Mouse (Mus musculus) midbrain, embryonic 16.5 days (tissue): Measurements from ENCODE around the gene Daam1. TPM values are rescaled to one million over a fixed set of nuclear protein-coding genes. Genes with fewer than 3 reads are reported as not detected.
A peak's percentile ranks its signal among the peaks of the same experiment; 100 is the strongest.

Experiments used
- ATAC-seq: fragments of 200-750 bp; cut with Nextera tagmentation; 2 replicates; pipeline ENCODE4 v1.8.0; 2017; ENCODE audit warnings: moderate TSS enrichment
- H3K27ac ChIP-seq: fragments of 300-500 bp; sonication (generic); 2 replicates; pipeline ENCODE4 v1.5.1; 2014; ENCODE audit warnings: mild to moderate bottlenecking, low read length, mixed read lengths
- H3K27me3 ChIP-seq: fragments of 300-500 bp; sonication (generic); 2 replicates; pipeline ENCODE4 v1.6.1; 2014; ENCODE audit warnings: low read depth, low read length, mixed read lengths; ENCODE audit not compliant: control insufficient read depth, insufficient read depth
- H3K36me3 ChIP-seq: fragments of 300-500 bp; sonication (generic); 2 replicates; pipeline ENCODE4 v1.6.1; 2014; ENCODE audit warnings: mild to moderate bottlenecking, low read length, moderate library complexity, mixed read lengths; ENCODE audit not compliant: control insufficient read depth, insufficient read depth
- H3K4me1 ChIP-seq: fragments of 300-500 bp; sonication (generic); 2 replicates; pipeline ENCODE4 v1.6.1; 2014; ENCODE audit warnings: mild to moderate bottlenecking, low read length, mixed read lengths; ENCODE audit not compliant: control insufficient read depth, insufficient read depth
- H3K4me2 ChIP-seq: fragments of 300-500 bp; sonication (generic); 2 replicates; pipeline ENCODE4 v1.6.1; 2014; ENCODE audit warnings: mild to moderate bottlenecking, low read length, mixed read lengths
- H3K4me3 ChIP-seq: fragments of 300-500 bp; sonication (generic); 2 replicates; pipeline ENCODE4 v1.5.1; 2014; ENCODE audit warnings: low read depth, mild to moderate bottlenecking, low read length, moderate library complexity, mixed read lengths
- H3K9ac ChIP-seq: fragments of 300-500 bp; sonication (generic); 2 replicates; pipeline ENCODE4 v1.6.1; 2014; ENCODE audit warnings: low read depth, low read length, mixed read lengths
- H3K9me3 ChIP-seq: fragments of 300-500 bp; sonication (generic); replicated peaks from 2 replicates; pipeline ENCODE4 v1.6.1; 2014; ENCODE audit warnings: mild to moderate bottlenecking, low read length, mixed read lengths; ENCODE audit not compliant: control insufficient read depth, poor library complexity, severe bottlenecking
- WGBS: fragments of 180-500 bp; shearing (Covaris S2); extraction: QIAGEN DNeasy Blood & Tissue Kit; methylation state at CpG from one replicate; pipeline ENCODE4 v1.1.7; 2014; 5-methylcytosine and 5-hydroxymethylcytosine counted together
- polyA plus RNA-seq: library from polyadenylated mRNA; unstranded; fragments of >200 nt; fragmentation: Nextera tagmentation; extraction: Ambion mirVana; gene quantifications from 2 replicates; pipeline ENCODE4 v1.2.1, GENCODE M21; 2015

The Daam1 gene
- polyA plus RNA-seq, 1 experiment from 2014 or later = 33.0 TPM

DNA sequence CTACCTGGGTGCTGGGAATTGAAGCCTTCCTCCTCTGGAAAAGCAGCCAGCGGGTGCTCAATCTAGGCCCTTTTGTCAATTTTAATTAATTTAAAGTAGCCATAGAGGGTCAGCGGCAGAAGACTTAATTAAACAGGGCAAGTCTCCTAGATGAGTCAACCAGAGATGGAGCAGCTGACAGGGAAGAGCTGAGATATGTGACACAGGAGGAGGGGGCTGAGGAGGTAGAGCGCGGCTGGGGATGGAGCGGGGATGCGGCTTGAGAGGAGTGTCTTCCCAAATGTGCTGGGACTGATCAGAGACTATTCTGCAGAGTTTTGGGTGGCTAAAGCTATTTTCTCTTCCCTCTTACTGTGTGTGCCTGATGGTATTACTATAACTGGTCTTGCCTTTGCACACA, 6.0 kb upstream of the Daam1 start:
- Histone ChIP-seq H3K9ac (no peak overlapping the region), H3K4me3 (no peak overlapping the region), H3K36me3 (no peaks in the 10 kb centered on the region), H3K4me2 (no peak overlapping the region), H3K4me1 (peaks cover 1% of the 10 kb centered on the region; the same call in 1 of the 2 replicates), H3K9me3 (no peaks in the 10 kb centered on the region), H3K27me3 (peaks cover 5% of the 10 kb centered on the region; the same call in 1 of the 2 replicates), H3K27ac (no peak overlapping the region)
- WGBS = 64% methylated on average over 6 of the region's 6 CpGs
- no peak for ATAC-seq

DNA sequence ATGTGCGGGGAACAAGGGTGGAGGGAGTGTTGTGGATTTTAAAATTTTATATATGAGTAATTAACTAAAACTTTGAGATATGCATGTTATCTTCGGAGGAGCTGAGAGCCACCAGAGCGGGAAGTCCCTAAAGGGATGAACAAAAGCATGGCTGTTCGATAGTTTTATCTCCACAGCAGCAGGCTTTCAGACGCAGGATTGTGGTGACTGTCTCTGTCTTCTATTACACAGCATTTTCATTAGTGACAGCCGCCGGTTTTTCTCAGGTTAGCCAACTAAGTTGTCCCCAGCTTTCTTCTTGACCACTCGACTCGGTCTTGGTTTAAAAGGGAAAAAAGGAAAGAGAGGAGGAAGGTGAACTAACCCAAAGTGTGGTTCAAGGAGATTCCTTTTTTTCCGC, 739 bp upstream of the Daam1 start:
- Histone ChIP-seq H3K4me1 (peaks cover 30% of the 10 kb centered on the region), H3K27ac (peak overlapping the region; percentile 81), H3K27me3 (peaks cover 5% of the 10 kb centered on the region; the same call in 1 of the 2 replicates), H3K4me2 (peak overlapping the region; percentile 60), H3K9ac (peak overlapping the region; percentile 83), H3K36me3 (no peaks in the 10 kb centered on the region), H3K4me3 (peak overlapping the region; percentile 93), H3K9me3 (no peaks in the 10 kb centered on the region)
- WGBS = 11% methylated on average over 10 of the region's 10 CpGs
- ATAC-seq = no peak

DNA sequence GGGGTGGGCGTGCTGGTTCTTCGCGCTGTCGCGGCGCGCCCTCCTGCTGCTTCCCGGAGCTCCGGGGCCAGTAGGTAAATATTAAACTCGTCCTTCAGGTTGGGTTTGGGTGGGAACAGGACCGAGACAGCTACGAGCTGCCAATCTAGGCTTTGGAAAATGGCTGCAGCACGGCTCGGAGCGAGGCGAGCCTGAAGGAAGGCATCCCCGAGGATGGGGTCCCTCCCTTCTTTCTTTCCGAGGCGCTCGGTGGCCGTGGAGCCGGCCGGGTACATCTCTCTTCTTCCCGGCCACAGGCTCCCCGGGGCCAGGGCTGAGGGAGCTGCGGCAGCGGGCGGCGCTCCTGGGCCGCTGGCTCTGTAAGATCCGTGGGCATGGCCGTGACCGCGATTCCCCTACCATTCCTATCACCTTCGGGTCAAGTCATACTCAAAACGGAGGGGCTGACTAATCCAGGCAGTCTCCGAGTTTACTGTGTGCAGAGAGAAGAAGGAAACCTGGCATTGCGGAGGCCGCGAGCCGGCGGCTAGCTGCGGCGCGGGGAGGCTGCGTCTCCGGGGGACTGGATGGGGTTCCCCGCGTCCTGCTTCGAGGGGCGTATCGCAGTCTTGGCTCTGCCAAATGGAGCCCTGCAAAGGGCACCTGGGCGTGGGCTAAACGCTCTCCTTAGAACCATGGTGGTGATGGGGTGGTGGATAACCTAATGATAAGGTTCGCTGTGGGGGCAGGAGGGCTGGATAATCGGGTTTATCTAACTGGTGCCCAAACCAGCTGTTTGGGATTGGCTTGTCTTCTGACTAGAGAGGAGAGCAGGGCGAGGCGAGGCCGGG, 595 bp downstream of the Daam1 start:
- Histone ChIP-seq H3K9ac (peak overlapping the region; percentile 98), H3K4me3 (peak overlapping the region; percentile 93), H3K9me3 (no peaks in the 10 kb centered on the region), H3K27me3 (no peaks in the 10 kb centered on the region; the same call in 1 of the 2 replicates), H3K27ac (peak overlapping the region; percentile 98), H3K36me3 (no peaks in the 10 kb centered on the region), H3K4me1 (peaks cover 39% of the 10 kb centered on the region), H3K4me2 (peak overlapping the region; percentile 78)
- ATAC-seq = peak; percentile 49
- WGBS = under 1% methylated on average over 57 of the region's 59 CpGs

DNA sequence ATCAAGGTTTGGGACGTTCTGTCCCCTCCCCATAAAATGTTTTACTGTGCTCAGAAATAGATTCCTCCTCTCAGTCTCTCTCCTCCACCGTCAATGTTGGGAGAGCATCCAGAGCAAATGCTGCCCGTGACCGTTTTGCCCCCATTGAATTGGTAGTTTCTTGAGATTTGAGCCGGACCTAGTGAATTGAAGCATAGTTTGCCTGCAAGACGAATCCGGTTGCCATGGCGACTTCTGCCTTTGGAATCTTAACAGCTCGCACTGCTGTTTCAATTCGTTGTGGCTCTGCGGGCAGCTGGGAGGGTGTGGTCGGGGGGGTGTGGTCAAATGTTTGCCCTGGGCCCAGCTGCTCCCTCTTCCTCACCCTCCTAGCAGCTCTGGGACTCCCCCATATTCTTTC, 1.3 kb downstream of the Daam1 start:
- no peak for ATAC-seq
- no peaks in the 10 kb centered on the region; the same call in 1 of the 2 replicates for H3K27me3 ChIP-seq
- peak overlapping the region; percentile 93 for H3K4me3 ChIP-seq
- peaks cover 45% of the 10 kb centered on the region for H3K4me1 ChIP-seq
- H3K27ac ChIP-seq = peak overlapping the region; percentile 98
- no peaks in the 10 kb centered on the region for H3K36me3 ChIP-seq
- WGBS = 0% methylated on average over 12 of the region's 12 CpGs
- H3K9me3 ChIP-seq = no peaks in the 10 kb centered on the region
- peak overlapping the region; percentile 78 for H3K4me2 ChIP-seq
- H3K9ac ChIP-seq = peak overlapping the region; percentile 98

DNA sequence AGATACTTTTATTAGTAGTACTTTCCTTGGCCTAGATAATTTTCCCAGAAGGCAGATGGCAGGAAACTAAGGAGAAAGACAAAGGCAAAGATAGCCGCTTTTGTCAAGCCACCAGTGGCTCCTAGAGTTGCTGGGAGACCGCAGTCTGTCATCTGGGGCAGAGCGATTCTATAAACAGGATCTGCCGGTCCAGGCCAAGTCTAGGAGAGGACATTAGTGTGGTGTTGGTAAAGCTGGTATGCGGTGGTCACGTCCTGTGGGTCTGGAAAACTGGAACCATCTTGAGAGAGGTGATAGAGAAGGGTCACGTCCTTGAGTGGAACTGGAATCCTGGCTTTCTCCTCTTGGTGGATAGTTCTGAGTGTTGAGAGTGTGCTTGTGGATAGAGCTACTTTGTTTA, 3.2 kb downstream of the Daam1 start:
- WGBS = 64% methylated on average over 7 of the region's 7 CpGs
- H3K4me1 ChIP-seq = peaks cover 58% of the 10 kb centered on the region
- H3K4me3 ChIP-seq = no peak overlapping the region
- no peaks in the 10 kb centered on the region for H3K36me3 ChIP-seq
- H3K27ac ChIP-seq = no peak overlapping the region
- H3K9me3 ChIP-seq = no peaks in the 10 kb centered on the region
- no peak for ATAC-seq
- no peak overlapping the region for H3K9ac ChIP-seq
- H3K4me2 ChIP-seq = peak overlapping the region; percentile 19; the same call in 1 of the 2 replicates
- H3K27me3 ChIP-seq = no peaks in the 10 kb centered on the region

DNA sequence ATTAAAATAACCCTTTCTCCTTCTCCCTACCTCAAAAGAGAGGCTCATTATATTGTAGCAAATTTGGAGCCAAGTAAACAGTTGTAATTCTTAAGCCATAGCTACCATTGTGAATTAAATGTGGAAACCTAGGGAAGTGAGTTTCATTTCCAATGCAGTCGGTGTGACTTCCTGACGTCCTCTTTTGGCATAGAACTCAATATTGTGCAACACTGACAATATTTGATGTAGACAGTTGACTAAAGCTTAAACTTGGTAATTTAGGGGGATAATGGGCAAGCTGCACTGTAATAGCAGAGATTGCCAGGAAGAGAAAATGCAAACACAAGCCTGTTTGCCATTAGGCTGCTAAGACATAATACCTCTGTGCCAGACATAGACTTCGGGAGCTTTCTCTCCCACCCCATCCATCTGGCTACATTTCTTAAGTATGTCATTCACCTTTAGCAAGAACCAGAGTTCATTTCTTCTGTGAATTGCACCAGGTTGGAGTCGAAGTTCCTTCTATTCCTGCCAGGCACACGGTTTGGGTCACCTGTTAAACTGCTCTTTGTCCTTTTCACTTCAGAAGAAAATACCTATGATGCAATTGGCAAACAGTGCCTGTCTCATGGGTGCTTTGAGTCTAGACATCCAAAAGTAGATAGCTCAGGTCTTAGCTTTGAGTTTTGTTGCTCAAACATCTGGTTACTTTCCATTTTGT, 5.2 kb downstream of the Daam1 start:
- no peak overlapping the region for H3K4me2 ChIP-seq
- 76% methylated on average over 5 of the region's 5 CpGs for WGBS
- no peak overlapping the region for H3K4me3 ChIP-seq
- no peak overlapping the region for H3K9ac ChIP-seq
- peaks cover 73% of the 10 kb centered on the region for H3K4me1 ChIP-seq
- H3K27ac ChIP-seq = no peak overlapping the region
- no peak for ATAC-seq
- no peaks in the 10 kb centered on the region for H3K27me3 ChIP-seq
- H3K9me3 ChIP-seq = no peaks in the 10 kb centered on the region
- no peaks in the 10 kb centered on the region for H3K36me3 ChIP-seq

DNA sequence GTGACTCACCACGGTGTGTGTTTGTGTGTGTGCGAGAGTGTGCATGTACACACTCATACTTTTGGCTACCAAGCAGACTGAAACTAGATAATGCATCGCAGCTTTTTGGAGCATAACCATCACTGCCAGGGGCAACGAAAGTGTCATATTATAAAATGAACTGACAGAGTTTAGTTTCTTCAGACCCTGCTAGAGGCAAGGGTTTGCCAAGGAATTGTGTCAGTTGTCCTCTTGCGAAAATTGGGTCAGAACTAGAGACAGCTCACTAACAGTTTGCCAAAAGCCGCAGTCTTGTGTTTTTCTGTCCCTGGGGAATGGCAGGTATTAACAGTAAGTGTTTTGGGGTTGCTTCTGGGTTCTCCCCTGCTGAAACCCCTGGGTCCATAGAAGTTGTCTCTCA, 5.9 kb downstream of the Daam1 start:
- no peak overlapping the region for H3K4me2 ChIP-seq
- H3K9ac ChIP-seq = no peak overlapping the region
- H3K27me3 ChIP-seq = no peaks in the 10 kb centered on the region
- 94% methylated on average over 6 of the region's 6 CpGs for WGBS
- no peaks in the 10 kb centered on the region for H3K9me3 ChIP-seq
- H3K36me3 ChIP-seq = no peaks in the 10 kb centered on the region
- H3K4me3 ChIP-seq = no peak overlapping the region
- H3K4me1 ChIP-seq = peaks cover 78% of the 10 kb centered on the region
- ATAC-seq = no peak
- no peak overlapping the region for H3K27ac ChIP-seq

DNA sequence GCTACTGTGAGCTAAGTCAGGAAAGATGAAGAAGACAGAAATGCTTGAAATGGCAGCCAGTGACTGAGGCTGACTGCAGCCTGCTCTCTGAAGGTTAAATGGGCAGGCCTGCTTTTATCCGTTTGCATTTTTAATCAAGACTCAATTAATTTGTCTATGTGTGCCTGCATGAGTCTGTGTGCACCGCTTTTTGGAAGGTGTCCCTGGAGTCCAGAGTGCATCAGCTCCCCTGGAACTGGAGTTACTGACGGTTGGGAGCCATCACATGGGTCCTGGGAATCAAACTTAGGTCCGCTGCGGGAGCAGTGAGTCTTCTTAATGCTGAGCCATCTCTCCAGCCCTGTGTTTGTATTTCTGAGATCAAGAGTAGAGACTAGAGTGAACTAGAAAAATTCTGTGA, 6.7 kb downstream of the Daam1 start:
- ATAC-seq = no peak
- Histone ChIP-seq H3K36me3 (no peaks in the 10 kb centered on the region), H3K27ac (no peak overlapping the region), H3K27me3 (no peaks in the 10 kb centered on the region), H3K4me3 (no peak overlapping the region), H3K9me3 (no peaks in the 10 kb centered on the region), H3K9ac (no peak overlapping the region), H3K4me2 (no peak overlapping the region), H3K4me1 (peaks cover 82% of the 10 kb centered on the region)
- 80% methylated on average over 5 of the region's 5 CpGs for WGBS

DNA sequence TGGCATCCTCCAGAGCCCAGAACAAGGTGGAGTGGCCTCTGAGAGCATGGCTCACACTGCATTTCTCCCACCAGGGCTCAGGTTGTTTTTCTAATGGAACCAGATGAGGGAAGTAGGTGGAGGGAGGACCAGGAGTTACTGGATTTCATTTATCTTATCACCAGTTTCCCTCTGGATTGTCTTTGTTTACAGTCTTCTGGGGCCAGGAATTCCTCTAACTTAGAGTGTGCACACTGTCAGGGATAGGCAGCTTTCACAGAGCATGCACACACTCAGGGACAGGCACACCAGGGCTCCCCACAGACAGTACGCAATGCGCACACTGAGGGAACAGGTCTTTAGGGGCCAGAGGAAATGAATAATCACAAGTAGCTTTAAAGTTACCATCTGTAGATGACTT, 7.4 kb downstream of the Daam1 start:
- Histone ChIP-seq H3K4me2 (no peak overlapping the region), H3K36me3 (no peaks in the 10 kb centered on the region), H3K9me3 (no peaks in the 10 kb centered on the region), H3K4me3 (no peak overlapping the region), H3K9ac (no peak overlapping the region), H3K27ac (no peak overlapping the region), H3K27me3 (no peaks in the 10 kb centered on the region), H3K4me1 (peaks cover 76% of the 10 kb centered on the region)
- WGBS = 72% methylated on average over 2 of the region's 2 CpGs
- ATAC-seq = no peak
